Mouse (Mus musculus) heart, postnatal 0 days (tissue): ENCODE measurements at regions not wholly inside any gene's neighbourhood (a gene's known extent, or its start where the extent isn't known, plus 50 kb on each side); places are given as distances from the start of the nearest gene placed in this dataset.

Experiments
- CTCF ChIP-seq: IDR thresholded peaks from 2 replicates; pipeline ENCODE4 v1.5.1; 2016; ENCODE audit warnings: antibody characterized with exemption, control low read depth, low read depth
- EP300 ChIP-seq: IDR thresholded peaks from 2 replicates; pipeline ENCODE4 v1.6.1; 2016; ENCODE audit warnings: antibody characterized with exemption, low read depth

DNA sequence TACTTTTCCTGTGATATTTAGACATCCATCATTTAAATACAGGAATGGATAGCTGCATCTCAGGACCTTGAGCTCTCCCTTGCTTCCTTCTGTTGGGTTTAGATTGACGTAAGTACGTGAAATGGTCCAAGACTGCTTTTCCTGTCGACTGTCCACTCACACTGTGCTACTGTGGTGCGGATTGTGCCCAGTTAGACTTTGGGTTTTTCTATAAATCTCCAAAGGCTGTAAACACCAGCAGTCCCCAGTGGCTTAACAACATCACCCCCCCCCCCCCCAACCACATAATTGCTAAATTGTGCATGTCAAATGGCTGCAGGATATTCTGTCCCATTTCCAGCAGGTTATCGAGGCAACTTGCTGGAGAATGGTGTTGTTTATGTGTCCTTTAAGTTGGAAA, 806.6 kb upstream of the Pou3f3 start:
- TF ChIP-seq EP300, result no peak
- TF ChIP-seq CTCF, result no peak
